Mouse (Mus musculus) ES-Bruce4 (cell line): Measurements from ENCODE around the gene Arfrp1. TPM values are rescaled to one million over a fixed set of nuclear protein-coding genes. Genes with fewer than 3 reads are reported as not detected.

Experiments
- H3K27ac ChIP-seq: 2 replicates; pipeline ENCODE4 v1.5.1; 2012; ENCODE audit warnings: low read length, inconsistent platforms; ENCODE audit not compliant: insufficient read depth
- H3K27me3 ChIP-seq: 2 replicates; pipeline ENCODE4 v1.6.1; 2012; ENCODE audit warnings: mild to moderate bottlenecking, low read length, inconsistent platforms; ENCODE audit not compliant: control insufficient read depth, poor library complexity, insufficient read depth, severe bottlenecking
- H3K36me3 ChIP-seq: 2 replicates; pipeline ENCODE4 v1.6.1; 2012; ENCODE audit warnings: inconsistent platforms, mild to moderate bottlenecking, low read length, moderate library complexity; ENCODE audit not compliant: control insufficient read depth, poor library complexity, insufficient read depth, severe bottlenecking
- H3K4me1 ChIP-seq: one replicate; pipeline ENCODE4 v1.8.1; 2011; ENCODE audit warnings: low read length; ENCODE audit not compliant: control insufficient read depth, insufficient read depth
- H3K4me3 ChIP-seq: 2 replicates; pipeline ENCODE4 v1.5.1; 2011; ENCODE audit warnings: low read depth, mild to moderate bottlenecking, low read length
- H3K9ac ChIP-seq: 2 replicates; pipeline ENCODE4 v1.6.1; 2012; ENCODE audit warnings: low read depth, mild to moderate bottlenecking, inconsistent platforms; ENCODE audit not compliant: poor library complexity, severe bottlenecking
- H3K9me3 ChIP-seq: replicated peaks from 2 replicates; pipeline ENCODE4 v1.6.1; 2012; ENCODE audit warnings: mild to moderate bottlenecking, low read length, inconsistent platforms; ENCODE audit not compliant: control insufficient read depth, poor library complexity, insufficient read depth, severe bottlenecking
- CTCF ChIP-seq: IDR thresholded peaks from one replicate; pipeline ENCODE4 v1.8.1; 2011; ENCODE audit warnings: low read depth, low read length
- EP300 ChIP-seq: IDR thresholded peaks from 2 replicates; pipeline ENCODE4 v1.6.1; 2011; ENCODE audit warnings: low read depth, low read length; ENCODE audit not compliant: insufficient read depth
- POLR2A ChIP-seq: IDR thresholded peaks from one replicate; pipeline ENCODE4 v1.8.1; 2011; ENCODE audit warnings: low read length; ENCODE audit not compliant: insufficient read depth
- polyA plus RNA-seq: library from polyadenylated mRNA; stranded (reverse); fragments of >200 nt; gene quantifications from 2 replicates; pipeline ENCODE4 v1.2.4, GENCODE M21; 2011; ENCODE audit warnings: low read depth; ENCODE audit not compliant: missing spikeins, insufficient read depth, insufficient read length

Gene Arfrp1
- polyA plus RNA-seq, 1 experiment, result 29.1 TPM

DNA sequence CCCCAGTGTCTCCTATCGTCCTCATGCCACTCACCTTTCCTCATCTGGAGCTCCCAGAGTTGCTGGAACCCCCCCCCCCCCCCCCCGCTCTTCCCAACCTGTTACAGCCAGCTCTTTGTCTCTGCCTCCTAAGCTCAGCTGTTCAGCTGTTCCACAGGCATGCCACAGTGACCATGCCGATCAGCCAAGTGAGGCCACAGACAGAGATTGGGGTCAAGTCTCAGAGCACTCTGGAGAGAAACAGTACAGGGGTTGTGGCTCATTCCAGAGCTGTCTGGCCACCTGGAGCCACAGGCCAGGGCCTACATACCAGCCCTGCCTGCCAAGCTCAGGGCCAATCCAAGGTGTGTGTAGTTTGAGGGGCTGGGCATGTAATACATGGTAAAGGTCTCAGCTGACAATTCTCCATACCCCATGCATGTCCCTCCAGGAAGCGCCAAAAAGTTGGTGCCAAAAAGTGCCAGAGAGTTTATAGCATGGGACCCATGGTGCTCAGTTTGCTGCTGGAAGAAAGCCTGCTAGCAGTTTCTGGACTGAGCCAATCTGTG is 21.5 kb upstream of the Arfrp1 start:
- Histone ChIP-seq H3K4me3 (no peak overlapping the region), H3K36me3 (no peaks in the 10 kb centered on the region; the same call in 1 of the 2 replicates), H3K9ac (no peak overlapping the region), H3K27me3 (no peaks in the 10 kb centered on the region), H3K9me3 (no peaks in the 10 kb centered on the region), H3K4me1 (no peaks in the 10 kb centered on the region), H3K27ac (no peak overlapping the region)
- TF ChIP-seq POLR2A, result no peak
- TF ChIP-seq CTCF, result no peak
- no peak for TF ChIP-seq EP300

DNA sequence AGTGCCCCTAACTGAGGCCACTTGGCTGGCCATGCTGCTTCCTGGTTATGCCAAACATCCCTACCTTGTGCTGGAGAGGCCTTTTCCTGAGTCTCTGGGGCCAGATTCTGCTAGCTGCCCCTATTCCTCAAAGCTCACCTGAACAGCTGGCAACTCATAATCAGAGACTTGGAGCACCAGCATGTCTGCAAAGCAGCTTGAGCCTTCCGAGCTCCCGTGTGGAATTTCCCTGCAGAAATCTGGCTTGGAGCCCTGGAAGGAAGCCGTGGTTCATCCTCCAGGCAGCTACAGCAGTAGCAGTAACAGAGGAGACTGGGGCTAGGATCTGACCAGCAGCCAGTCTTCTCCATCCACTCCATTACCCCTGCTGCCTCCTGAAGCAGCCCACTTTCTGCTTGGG is 20.7 kb upstream of the Arfrp1 start:
- TF ChIP-seq POLR2A, result no peak
- no peak for TF ChIP-seq CTCF
- Histone ChIP-seq H3K4me1 (no peaks in the 10 kb centered on the region), H3K9me3 (no peaks in the 10 kb centered on the region), H3K27ac (no peak overlapping the region), H3K36me3 (no peaks in the 10 kb centered on the region; the same call in 1 of the 2 replicates), H3K9ac (no peak overlapping the region), H3K4me3 (no peak overlapping the region), H3K27me3 (no peaks in the 10 kb centered on the region)

DNA sequence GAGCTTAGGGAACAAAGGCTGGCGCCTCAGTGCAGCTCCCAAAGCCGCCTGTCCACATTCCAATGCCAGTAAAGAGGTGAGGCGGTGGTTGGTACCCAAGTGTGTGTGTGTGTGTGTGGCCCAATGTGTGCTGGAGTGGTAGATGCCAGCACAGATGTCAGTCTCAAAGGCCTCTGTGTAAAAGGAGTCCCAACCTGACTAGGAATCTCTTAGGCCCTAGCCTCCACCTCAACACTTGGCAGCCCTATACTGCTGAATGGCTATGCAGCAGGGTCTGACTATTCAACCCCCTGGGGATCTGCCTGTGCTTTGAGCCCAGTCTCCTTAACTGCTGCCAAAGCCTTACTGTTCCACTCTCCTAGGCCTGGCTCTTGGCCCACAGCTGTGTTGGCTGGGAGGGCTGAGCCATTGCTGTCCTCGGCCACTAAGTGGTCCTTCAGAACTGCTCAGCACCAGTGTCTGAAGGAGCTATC is 19.8 kb upstream of the Arfrp1 start:
- no peak overlapping the region for H3K4me3 ChIP-seq
- no peak overlapping the region for H3K9ac ChIP-seq
- no peak for TF ChIP-seq EP300
- TF ChIP-seq POLR2A, result no peak
- TF ChIP-seq CTCF, result no peak
- H3K36me3 ChIP-seq, result no peaks in the 10 kb centered on the region; the same call in 1 of the 2 replicates
- H3K9me3 ChIP-seq, result no peaks in the 10 kb centered on the region
- no peak overlapping the region for H3K27ac ChIP-seq
- H3K27me3 ChIP-seq, result no peaks in the 10 kb centered on the region
- H3K4me1 ChIP-seq, result no peaks in the 10 kb centered on the region

DNA sequence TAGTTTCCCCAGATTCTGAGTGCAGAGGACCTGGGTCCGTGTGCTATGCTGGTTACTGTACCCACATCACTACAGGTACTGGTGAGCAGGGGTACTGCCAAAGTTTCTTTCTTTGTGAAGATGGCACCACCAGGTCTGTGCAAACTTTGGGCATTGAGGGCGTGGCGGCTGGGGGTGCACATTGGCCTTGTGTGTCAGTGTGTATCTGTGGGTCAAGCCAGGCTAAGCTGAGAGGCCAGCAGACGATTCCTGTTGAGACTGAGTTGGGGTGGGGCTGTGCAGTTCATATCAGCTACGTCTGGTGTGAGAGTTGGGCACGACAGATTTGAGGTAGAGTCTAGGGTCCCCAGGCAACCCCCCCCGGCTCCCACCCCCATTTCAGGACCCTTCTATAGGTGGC is 19.3 kb upstream of the Arfrp1 start:
- H3K27ac ChIP-seq, result no peak overlapping the region
- no peaks in the 10 kb centered on the region for H3K9me3 ChIP-seq
- no peaks in the 10 kb centered on the region for H3K27me3 ChIP-seq
- no peaks in the 10 kb centered on the region for H3K4me1 ChIP-seq
- H3K36me3 ChIP-seq, result no peaks in the 10 kb centered on the region; the same call in 1 of the 2 replicates
- no peak for TF ChIP-seq EP300
- TF ChIP-seq POLR2A, result no peak
- TF ChIP-seq CTCF, result no peak
- H3K9ac ChIP-seq, result no peak overlapping the region
- no peak overlapping the region for H3K4me3 ChIP-seq

DNA sequence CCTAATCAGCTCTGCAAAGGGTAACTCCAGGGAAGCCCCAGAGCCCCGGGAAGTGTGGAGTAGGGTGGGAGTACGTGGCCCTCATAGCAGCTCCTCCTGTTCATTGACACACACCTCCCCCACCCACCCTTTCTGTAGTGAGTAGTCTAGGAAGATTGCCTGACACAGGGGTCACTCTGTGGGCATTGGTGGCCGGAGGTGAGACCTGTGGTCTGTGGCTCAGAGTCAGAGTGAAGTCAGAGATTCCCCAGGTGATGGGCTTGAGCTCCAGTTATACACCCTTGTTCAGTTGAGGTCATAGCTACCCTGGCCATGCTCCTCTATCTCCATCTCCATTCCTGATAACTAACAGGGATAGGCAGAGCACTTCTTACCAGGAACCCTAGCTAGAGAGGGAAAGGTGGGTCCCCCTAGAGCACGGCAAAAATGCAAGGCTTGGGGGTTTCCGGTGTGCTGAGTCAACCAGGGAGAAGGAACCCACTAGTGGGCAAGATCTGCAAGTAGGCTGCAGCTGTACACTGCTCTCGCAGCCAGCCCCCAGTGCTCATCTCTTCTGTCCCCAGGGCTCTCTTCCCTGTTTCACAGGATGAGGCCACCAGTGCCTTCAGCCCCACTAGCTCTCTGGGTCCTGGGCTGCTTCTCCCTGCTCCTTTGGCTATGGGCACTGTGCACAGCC is 16.6 kb upstream of the Arfrp1 start:
- H3K9me3 ChIP-seq, result no peaks in the 10 kb centered on the region
- peaks cover 3% of the 10 kb centered on the region; the same call in 1 of the 2 replicates for H3K36me3 ChIP-seq
- H3K27me3 ChIP-seq, result no peaks in the 10 kb centered on the region
- TF ChIP-seq POLR2A (no peak), EP300 (no peak), CTCF (no peak)
- H3K9ac ChIP-seq, result no peak overlapping the region
- H3K4me1 ChIP-seq, result no peaks in the 10 kb centered on the region
- H3K27ac ChIP-seq, result no peak overlapping the region
- no peak overlapping the region for H3K4me3 ChIP-seq

DNA sequence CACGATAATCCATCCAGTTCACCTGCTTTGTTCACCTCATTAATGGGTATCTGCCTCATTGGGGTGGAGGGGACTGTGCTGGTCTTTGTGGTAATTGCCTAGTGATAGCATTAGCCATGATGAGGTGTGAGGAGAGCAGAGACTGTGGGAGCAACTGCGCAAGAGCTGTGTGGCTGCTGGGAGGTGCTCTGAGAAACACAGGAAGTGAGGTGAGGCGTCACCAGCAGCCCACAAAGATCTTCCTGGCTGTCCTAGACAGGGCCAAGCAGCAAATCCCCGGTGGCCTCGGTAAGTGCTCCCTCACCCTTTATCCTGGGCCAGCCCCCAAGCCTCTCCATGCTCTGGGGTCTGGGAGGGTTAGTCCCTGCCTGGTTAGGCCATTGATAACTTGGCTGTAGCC is 15.9 kb upstream of the Arfrp1 start:
- Histone ChIP-seq H3K4me1 (no peaks in the 10 kb centered on the region), H3K27me3 (no peaks in the 10 kb centered on the region), H3K9me3 (no peaks in the 10 kb centered on the region), H3K36me3 (peaks cover 3% of the 10 kb centered on the region; the same call in 1 of the 2 replicates), H3K9ac (no peak overlapping the region), H3K27ac (no peak overlapping the region), H3K4me3 (no peak overlapping the region)
- TF ChIP-seq EP300 (no peak), CTCF (no peak), POLR2A (no peak)
